Mouse (Mus musculus) lung, postnatal 36 days (tissue): ENCODE results near the gene Vps33b.

ENCODE experiments used
- DNase-seq: peaks from one replicate; pipeline ENCODE4 v3.0.0; 2022; ENCODE audit warnings: mixed read lengths

Vps33b gene

GRCm38 (mm10) chr7:80268897-80269750 lies at the start of gene Vps33b:
TSS of gene Vps33b (plus strand) at chr7:80269649.
- DNase-seq: peak; percentile 99

- no peak for DNase-seq
Observed at GRCm38 (mm10) chr7:80220237-80220797, 49.1 kb upstream of the Vps33b start.

- DNase-seq: no peak
Observed at GRCm38 (mm10) chr7:80221179-80221750, 48.2 kb upstream of the Vps33b start.

- DNase-seq: no peak
Observed at GRCm38 (mm10) chr7:80227065-80227464, 42.4 kb upstream of the Vps33b start.

- DNase-seq: no peak
Observed at GRCm38 (mm10) chr7:80230196-80230595, 39.3 kb upstream of the Vps33b start.

GRCm38 (mm10) chr7:80231971-80232488 lies 37.4 kb upstream of the Vps33b start:
- peak; percentile 68 for DNase-seq

- DNase-seq: peak; percentile 97
Observed at GRCm38 (mm10) chr7:80232489-80233029, 36.9 kb upstream of the Vps33b start, which contains the start of the genes Cib1 and Gdpgp1. TSS of gene Cib1 (minus strand) at chr7:80232813. TSS of gene Gdpgp1 (plus strand) at chr7:80232865.

GRCm38 (mm10) chr7:80233799-80234198 lies 35.6 kb upstream of the Vps33b start:
- no peak for DNase-seq

- DNase-seq: no peak
Observed at GRCm38 (mm10) chr7:80238542-80238941, 30.9 kb upstream of the Vps33b start.

- DNase-seq: peak; percentile 15
Observed at GRCm38 (mm10) chr7:80241661-80242060, 27.8 kb upstream of the Vps33b start.

GRCm38 (mm10) chr7:80244851-80245250 lies 24.6 kb upstream of the Vps33b start:
- no peak for DNase-seq

- peak; percentile 99 for DNase-seq
Observed at GRCm38 (mm10) chr7:80246148-80246721, 23.2 kb upstream of the Vps33b start, which contains the start of gene Ttll13. TSS of gene Ttll13 (plus strand) at chr7:80246376.

- peak; percentile 15 for DNase-seq
Observed at GRCm38 (mm10) chr7:80246859-80247258, 22.6 kb upstream of the Vps33b start.

GRCm38 (mm10) chr7:80252437-80252836 lies 17.0 kb upstream of the Vps33b start:
- no peak for DNase-seq

- no peak for DNase-seq
Observed at GRCm38 (mm10) chr7:80252886-80253285, 16.6 kb upstream of the Vps33b start.

- DNase-seq: no peak
Observed at GRCm38 (mm10) chr7:80255981-80256380, 13.5 kb upstream of the Vps33b start.

- no peak for DNase-seq
Observed at GRCm38 (mm10) chr7:80257706-80258105, 11.7 kb upstream of the Vps33b start.

- DNase-seq: peak; percentile 95
Observed at GRCm38 (mm10) chr7:80260625-80261371, 8.7 kb upstream of the Vps33b start, which contains the start of gene Ngrn. TSS of gene Ngrn (plus strand) at chr7:80261215.

- peak; percentile 17 for DNase-seq
Observed at GRCm38 (mm10) chr7:80261372-80261990, 8.0 kb upstream of the Vps33b start.

GRCm38 (mm10) chr7:80264606-80265005 lies 4.8 kb upstream of the Vps33b start:
- no peak for DNase-seq

GRCm38 (mm10) chr7:80267764-80268163 lies 1.7 kb upstream of the Vps33b start:
- no peak for DNase-seq
